In the genomic region with DNA sequence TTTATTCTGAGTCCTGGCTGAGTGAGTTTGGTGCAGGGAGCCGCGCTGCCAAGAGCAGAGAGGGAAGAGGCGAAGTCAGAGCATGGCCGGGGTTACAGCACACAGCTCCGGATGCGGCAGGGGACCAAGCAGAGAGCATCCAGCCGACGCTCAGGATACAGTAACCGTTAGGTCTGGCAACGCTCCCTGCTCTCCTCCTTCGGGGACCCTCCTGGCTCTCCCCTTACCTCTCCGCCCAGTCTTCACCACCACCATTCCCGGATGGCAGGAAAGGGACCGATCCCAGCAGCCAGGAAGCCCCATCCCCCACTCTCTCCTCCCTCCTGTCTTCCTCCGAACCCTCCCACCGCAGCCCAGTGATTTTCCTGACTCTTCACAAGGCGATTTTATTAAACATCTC, we compare ENCODE assay signal across 8 mouse cellular contexts. TPM values are rescaled to one million over a fixed set of nuclear protein-coding genes. Genes with fewer than 3 reads are reported as not detected.
A peak's percentile ranks its signal among the peaks of the same experiment; 100 is the strongest.
DNase-seq lines count a peak whose midpoint lies in the region; ATAC-seq and TF ChIP-seq lines count a peak whose summit lies in the region.

No protein-coding gene starts in this region.

- peaks cover 19% of the 10 kb centered on the region for H3K27me3 ChIP-seq in lung, embryonic 15.5 days
- peaks cover 18% of the 10 kb centered on the region for H3K27me3 ChIP-seq in heart, embryonic 11.5 days (ENCODE audit: control insufficient read depth, insufficient read depth, low read length)

- no peak overlapping the region for H3K27ac ChIP-seq in lung, embryonic 15.5 days
- no peak overlapping the region for H3K27ac ChIP-seq in heart, embryonic 11.5 days (ENCODE audit: low read depth, low read length)
- H3K27ac ChIP-seq in olfactory bulb, adult 2 months (ENCODE audit: insufficient read depth, low read depth, low read length): peak overlapping the region; percentile 93

- WGBS in lung, embryonic 15.5 days: 3% methylated on average over 17 of the region's 17 CpGs
- WGBS in heart, embryonic 11.5 days (ENCODE audit: insufficient replicate concordance): 1% methylated on average over 17 of the region's 17 CpGs
- under 1% methylated on average over 17 of the region's 17 CpGs for WGBS in olfactory bulb, adult 2 months

- no peak for DNase-seq in lung, postnatal 25 days (ENCODE audit: low spot score)
- DNase-seq in cerebellum, postnatal 14 days: peak; percentile 86 to 91
- DNase-seq in left cerebral cortex, postnatal 36 days (ENCODE audit: low spot score in 2 of 2): peak; percentile 70 to 81
- DNase-seq in spleen, postnatal 14 days (ENCODE audit: low spot score in 2 of 2): no peak
- DNase-seq in gastrocnemius, postnatal 4 days (ENCODE audit: low spot score in 2 of 2): no peak

- no peaks in the 10 kb centered on the region; the same call in 1 of the 2 replicates for H3K9me3 ChIP-seq in lung, embryonic 15.5 days
- peaks cover 2% of the 10 kb centered on the region; the same call in 1 of the 2 replicates for H3K9me3 ChIP-seq in heart, embryonic 11.5 days (replicated peaks; ENCODE audit: control insufficient read depth, low read length)

- intact Hi-C loops in left cerebral cortex, postnatal 36 days (cut with DNase I): loop anchor here (2.0 kb wide), 1 partner anchor 16 kb away; no protein-coding TSS in a partner anchor

- peak; percentile 57; the same call in 1 of the 2 replicates for ATAC-seq in lung, embryonic 15.5 days (ENCODE audit: borderline replicate concordance, extremely low read depth, low FRiP score, low TSS enrichment)
- no peak for ATAC-seq in heart, embryonic 11.5 days (replicated peaks; ENCODE audit: insufficient number of reproducible peaks, low FRiP score, low TSS enrichment)

- H3K4me3 ChIP-seq in lung, embryonic 15.5 days: peak overlapping the region; percentile 42
- H3K4me3 ChIP-seq in heart, embryonic 11.5 days (ENCODE audit: low read depth, low read length): peak overlapping the region; percentile 40
- H3K4me3 ChIP-seq in olfactory bulb, adult 2 months (ENCODE audit: insufficient read depth, low read depth, low read length): peak overlapping the region; percentile 65

- no peaks in the 10 kb centered on the region for H3K36me3 ChIP-seq in lung, embryonic 15.5 days
- H3K36me3 ChIP-seq in heart, embryonic 11.5 days (ENCODE audit: control insufficient read depth, insufficient read depth, low read length): no peaks in the 10 kb centered on the region

- peaks cover 8% of the 10 kb centered on the region; the same call in 1 of the 2 replicates for H3K4me1 ChIP-seq in lung, embryonic 15.5 days
- peaks cover 10% of the 10 kb centered on the region for H3K4me1 ChIP-seq in heart, embryonic 11.5 days (ENCODE audit: control insufficient read depth, insufficient read depth, low read length)
- H3K4me1 ChIP-seq in olfactory bulb, adult 2 months (ENCODE audit: control insufficient read depth, insufficient read depth, low read length): peaks cover 16% of the 10 kb centered on the region

- peak overlapping the region; percentile 74 for H3K4me2 ChIP-seq in lung, embryonic 15.5 days
- peak overlapping the region; percentile 67 for H3K4me2 ChIP-seq in heart, embryonic 11.5 days

- peak overlapping the region; percentile 36 for H3K9ac ChIP-seq in lung, embryonic 15.5 days
- peak overlapping the region; percentile 59; the same call in 1 of the 2 replicates for H3K9ac ChIP-seq in heart, embryonic 11.5 days (ENCODE audit: low read depth, low read length)

- no peak for TF ChIP-seq CTCF in olfactory bulb, adult 2 months (IDR thresholded peaks at IDR 0.05; ENCODE audit: insufficient read depth, low read depth, low read length)

- 0 out of 2 replicates have a peak, but pooled peaks have one; percentile 20 for TF ChIP-seq POLR2A in olfactory bulb, adult 2 months (IDR thresholded peaks at IDR 0.05; ENCODE audit: insufficient read depth, low read depth, low read length)

RNA-seq across cellular contexts. Expression of gene Cabp1, which starts 20.7 kb away (rescaled TPM):
- polyA plus RNA-seq in lung, embryonic 15.5 days (2015; fragmentation: Nextera tagmentation; extraction: Ambion mirVana): 1.4 and 2.1 TPM in 2 replicates
- 0.63 and 1.3 TPM in 2 replicates for polyA plus RNA-seq in heart, embryonic 11.5 days (2014; fragmentation: Nextera tagmentation; extraction: Ambion mirVana)
- 100 to 1,000 TPM; 309 to 312 TPM for total RNA-seq in left cerebral cortex, postnatal 36 days (2021)
- not detected in 2 replicates for polyA plus RNA-seq in olfactory bulb, adult 2 months (2012; ENCODE audit: insufficient read depth, insufficient read length, low replicate concordance, missing spikeins)
- total RNA-seq in gastrocnemius, postnatal 4 days (2021): 1 to 10 TPM; 4.2 to 5.1 TPM

RNA-seq across cellular contexts. Expression of gene Pop5, which starts 20.8 kb away (rescaled TPM):
- polyA plus RNA-seq in lung, embryonic 15.5 days (2015; fragmentation: Nextera tagmentation; extraction: Ambion mirVana): 105 and 112 TPM in 2 replicates
- polyA plus RNA-seq in heart, embryonic 11.5 days (2014; fragmentation: Nextera tagmentation; extraction: Ambion mirVana): 86.9 and 90.6 TPM in 2 replicates
- total RNA-seq in left cerebral cortex, postnatal 36 days (2021): 100 to 1,000 TPM; 100 to 103 TPM
- not detected in 2 replicates for polyA plus RNA-seq in olfactory bulb, adult 2 months (2012; ENCODE audit: insufficient read depth, insufficient read length, low replicate concordance, missing spikeins)
- total RNA-seq in gastrocnemius, postnatal 4 days (2021): 10 to 100 TPM; 20.2 to 25.0 TPM

RNA-seq across cellular contexts. Expression of gene Mlec, which starts 56.9 kb away (rescaled TPM):
- polyA plus RNA-seq in lung, embryonic 15.5 days (2015; fragmentation: Nextera tagmentation; extraction: Ambion mirVana): 75.4 and 77.0 TPM in 2 replicates
- polyA plus RNA-seq in heart, embryonic 11.5 days (2014; fragmentation: Nextera tagmentation; extraction: Ambion mirVana): 68.9 and 77.8 TPM in 2 replicates
- 10 to 100 TPM; 68.2 to 91.7 TPM for total RNA-seq in left cerebral cortex, postnatal 36 days (2021)
- polyA plus RNA-seq in olfactory bulb, adult 2 months (2012; ENCODE audit: insufficient read depth, insufficient read length, low replicate concordance, missing spikeins): 76.8 TPM in 1 of 2 replicates, not detected in the other
- 100 to 1,000 TPM; 198 to 217 TPM for total RNA-seq in gastrocnemius, postnatal 4 days (2021)

RNA-seq across cellular contexts. Expression of gene Rnf10, which starts 57.8 kb away (rescaled TPM):
- polyA plus RNA-seq in lung, embryonic 15.5 days (2015; fragmentation: Nextera tagmentation; extraction: Ambion mirVana): 141 and 150 TPM in 2 replicates
- 58.0 and 77.3 TPM in 2 replicates for polyA plus RNA-seq in heart, embryonic 11.5 days (2014; fragmentation: Nextera tagmentation; extraction: Ambion mirVana)
- 100 to 1,000 TPM; 247 to 258 TPM for total RNA-seq in left cerebral cortex, postnatal 36 days (2021)
- polyA plus RNA-seq in olfactory bulb, adult 2 months (2012; ENCODE audit: insufficient read depth, insufficient read length, low replicate concordance, missing spikeins): 496 TPM in 1 of 2 replicates, not detected in the other
- total RNA-seq in gastrocnemius, postnatal 4 days (2021): 100 to 1,000 TPM; 196 TPM

Comparison
In these comparisons a context has a peak if more than half of its experiments do, and no peak if none do; other contexts are left out.
1. DNase-seq: peak in cerebellum, postnatal 14 days (2 of 2) and left cerebral cortex, postnatal 36 days (2 of 2); none in lung, postnatal 25 days (single experiment), spleen, postnatal 14 days (0 of 2) and gastrocnemius, postnatal 4 days (0 of 2).
2. RNA of gene Pop5, which starts 20.8 kb away (polyA plus RNA-seq): 105 to 112 TPM in lung, embryonic 15.5 days and 86.9 to 90.6 TPM in heart, embryonic 11.5 days; not detected in olfactory bulb, adult 2 months; every median in the first group is over 10 times any median in the second.
3. Peak in every context shown above with its lines, with median percentiles within 50 percentile points of each other: H3K4me3 ChIP-seq.